Mouse (Mus musculus) limb, embryonic 15.5 days (tissue): ENCODE data around the gene Cep95. TPM values are rescaled to one million over a fixed set of nuclear protein-coding genes. Genes with fewer than 3 reads are reported as not detected.

Experiments used
- ATAC-seq: fragments of 200-750 bp; cut with Nextera tagmentation; 2 replicates; pipeline ENCODE4 v1.8.0; 2017; ENCODE audit warnings: low read depth, moderate TSS enrichment; ENCODE audit not compliant: insufficient number of reproducible peaks, low FRiP score, low TSS enrichment
- H3K27ac ChIP-seq: fragments of 300-500 bp; sonication (generic); 2 replicates; pipeline ENCODE4 v1.5.1; 2015; ENCODE audit warnings: moderate library complexity, mild to moderate bottlenecking, inconsistent platforms
- H3K27me3 ChIP-seq: fragments of 300-500 bp; sonication (generic); 2 replicates; pipeline ENCODE4 v1.6.1; 2015; ENCODE audit warnings: inconsistent platforms
- H3K36me3 ChIP-seq: fragments of 300-500 bp; sonication (generic); 2 replicates; pipeline ENCODE4 v1.6.1; 2015; ENCODE audit warnings: inconsistent platforms
- H3K4me1 ChIP-seq: fragments of 300-500 bp; sonication (generic); 2 replicates; pipeline ENCODE4 v1.6.1; 2015; ENCODE audit warnings: inconsistent platforms
- H3K4me2 ChIP-seq: fragments of 300-500 bp; sonication (generic); 2 replicates; pipeline ENCODE4 v1.6.1; 2015; ENCODE audit warnings: mild to moderate bottlenecking, inconsistent platforms
- H3K4me3 ChIP-seq: fragments of 300-500 bp; sonication (generic); 2 replicates; pipeline ENCODE4 v1.5.1; 2015; ENCODE audit warnings: mild to moderate bottlenecking, inconsistent platforms
- H3K9ac ChIP-seq: fragments of 300-500 bp; sonication (generic); 2 replicates; pipeline ENCODE4 v1.6.1; 2015; ENCODE audit warnings: inconsistent platforms
- H3K9me3 ChIP-seq: fragments of 300-500 bp; sonication (generic); 2 replicates; pipeline ENCODE4 v1.6.1; 2016; ENCODE audit warnings: inconsistent platforms
- WGBS: fragments of 180-500 bp; shearing (Covaris S2); methylation state at CpG from one replicate; pipeline ENCODE4 v1.1.7; 2015; 5-methylcytosine and 5-hydroxymethylcytosine counted together
- polyA plus RNA-seq: library from polyadenylated mRNA; unstranded; fragments of >200 nt; fragmentation: Nextera tagmentation; extraction: Ambion mirVana; gene quantifications from 2 replicates; pipeline ENCODE4 v1.2.1, GENCODE M21; 2015

Gene Cep95
- polyA plus RNA-seq, 1 experiment from 2014 or later, result 21.9 TPM

DNA sequence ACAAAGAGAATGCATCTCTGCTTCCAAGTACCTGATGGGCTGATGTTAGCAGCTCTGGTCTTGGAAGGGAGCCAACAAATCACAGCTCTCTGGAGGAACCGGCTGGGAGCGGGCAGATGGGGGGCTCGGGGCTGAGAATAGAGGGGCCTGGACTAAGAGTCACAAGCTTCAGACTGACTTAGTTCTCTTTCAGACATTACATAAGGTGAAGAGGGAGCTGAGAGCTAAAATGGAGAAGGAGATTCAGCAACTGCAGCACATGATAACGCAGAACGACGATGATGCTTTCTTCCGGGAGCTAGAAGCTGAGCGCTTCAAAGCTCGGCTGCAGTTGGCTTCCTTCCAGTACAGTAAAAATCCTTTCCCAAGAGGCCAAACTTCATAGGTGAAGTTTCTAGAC lies 29.3 kb downstream of the Cep95 start:
- Histone ChIP-seq H3K4me1 (peaks cover 19% of the 10 kb centered on the region), H3K27ac (peak overlapping the region; percentile 35; the same call in 1 of the 2 replicates), H3K4me2 (no peak overlapping the region), H3K36me3 (peaks cover 84% of the 10 kb centered on the region), H3K4me3 (no peak overlapping the region), H3K27me3 (no peaks in the 10 kb centered on the region), H3K9ac (no peak overlapping the region), H3K9me3 (no peaks in the 10 kb centered on the region)
- WGBS, result 30% methylated on average over 9 of the region's 9 CpGs
- ATAC-seq, result no peak

DNA sequence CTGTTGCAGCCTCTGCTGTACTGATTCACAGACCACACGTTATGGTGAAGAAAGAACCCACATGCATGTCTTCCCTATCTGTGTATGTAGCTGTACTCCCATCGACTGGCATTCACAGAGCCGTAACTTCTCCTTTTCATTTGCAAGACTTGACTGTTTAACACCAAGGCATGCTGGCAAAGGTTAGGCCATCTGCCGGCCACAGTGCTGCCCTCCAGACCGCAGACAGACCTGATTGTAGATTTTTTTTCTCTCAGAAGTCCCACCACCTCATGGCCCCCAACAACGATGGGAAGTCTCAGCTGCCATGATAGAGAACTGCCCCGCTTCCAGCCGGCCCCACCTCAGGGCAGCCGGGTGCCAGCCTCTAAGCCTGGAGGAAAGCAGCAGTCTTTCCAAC lies 30.5 kb downstream of the Cep95 start:
- H3K9me3 ChIP-seq, result no peaks in the 10 kb centered on the region
- H3K36me3 ChIP-seq, result peaks cover 81% of the 10 kb centered on the region
- no peak overlapping the region for H3K27ac ChIP-seq
- H3K4me2 ChIP-seq, result no peak overlapping the region
- no peaks in the 10 kb centered on the region for H3K27me3 ChIP-seq
- ATAC-seq, result no peak
- no peak overlapping the region for H3K4me3 ChIP-seq
- 87% methylated on average over 9 of the region's 9 CpGs for WGBS
- H3K4me1 ChIP-seq, result peaks cover 19% of the 10 kb centered on the region
- no peak overlapping the region for H3K9ac ChIP-seq

DNA sequence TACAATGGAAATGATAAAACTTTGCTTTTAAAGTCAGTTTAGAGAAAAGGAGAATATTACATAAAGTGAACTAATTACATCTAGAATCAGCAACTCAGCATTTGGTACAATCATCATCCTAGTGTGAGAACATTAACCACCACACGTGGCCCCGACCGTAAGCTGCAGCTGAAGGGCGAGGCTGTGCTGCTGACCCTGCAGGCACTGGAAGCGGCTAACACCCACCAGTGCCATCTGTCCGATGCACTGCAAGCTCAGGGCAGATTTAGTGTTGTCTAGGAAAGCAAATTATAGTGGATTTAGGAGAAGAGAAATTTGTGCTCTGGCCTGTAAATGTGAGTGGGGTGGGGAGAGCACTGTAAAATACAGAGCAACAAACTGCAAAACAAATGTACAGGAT lies 31.2 kb downstream of the Cep95 start:
- no peak overlapping the region for H3K4me3 ChIP-seq
- H3K36me3 ChIP-seq, result peaks cover 79% of the 10 kb centered on the region
- ATAC-seq, result no peak
- H3K27me3 ChIP-seq, result no peaks in the 10 kb centered on the region
- 65% methylated on average over 6 of the region's 6 CpGs for WGBS
- H3K9ac ChIP-seq, result no peak overlapping the region
- no peak overlapping the region for H3K4me2 ChIP-seq
- H3K9me3 ChIP-seq, result no peaks in the 10 kb centered on the region
- peaks cover 19% of the 10 kb centered on the region for H3K4me1 ChIP-seq
- H3K27ac ChIP-seq, result no peak overlapping the region

DNA sequence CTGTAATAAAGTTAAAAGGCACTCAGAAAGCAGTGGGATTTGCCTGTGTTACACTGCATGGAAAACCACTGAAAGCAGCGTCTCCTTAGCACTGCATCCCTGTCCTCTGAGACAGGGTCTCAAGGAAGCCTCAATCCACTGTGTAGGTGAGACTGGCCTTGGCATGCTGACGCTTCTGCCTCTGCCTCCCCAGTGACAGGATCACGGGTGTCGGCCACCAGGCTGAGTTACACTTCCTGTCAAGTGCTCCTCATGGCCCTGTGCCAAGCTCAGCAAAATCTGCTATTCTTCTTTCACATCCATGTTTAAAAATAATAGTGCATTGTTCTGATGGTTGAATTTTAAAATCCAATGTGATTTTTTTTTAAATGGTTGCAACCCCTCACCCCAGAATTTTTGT lies 31.9 kb downstream of the Cep95 start:
- no peaks in the 10 kb centered on the region for H3K9me3 ChIP-seq
- H3K4me2 ChIP-seq, result no peak overlapping the region
- H3K27me3 ChIP-seq, result no peaks in the 10 kb centered on the region
- H3K27ac ChIP-seq, result peak overlapping the region; percentile 22; the same call in 1 of the 2 replicates
- peaks cover 73% of the 10 kb centered on the region for H3K36me3 ChIP-seq
- no peak overlapping the region for H3K4me3 ChIP-seq
- no peak for ATAC-seq
- 44% methylated on average over 4 of the region's 4 CpGs for WGBS
- 0 out of 2 replicates have a peak overlapping the region, but pooled peaks have one; percentile 14 for H3K9ac ChIP-seq
- H3K4me1 ChIP-seq, result peaks cover 19% of the 10 kb centered on the region

DNA sequence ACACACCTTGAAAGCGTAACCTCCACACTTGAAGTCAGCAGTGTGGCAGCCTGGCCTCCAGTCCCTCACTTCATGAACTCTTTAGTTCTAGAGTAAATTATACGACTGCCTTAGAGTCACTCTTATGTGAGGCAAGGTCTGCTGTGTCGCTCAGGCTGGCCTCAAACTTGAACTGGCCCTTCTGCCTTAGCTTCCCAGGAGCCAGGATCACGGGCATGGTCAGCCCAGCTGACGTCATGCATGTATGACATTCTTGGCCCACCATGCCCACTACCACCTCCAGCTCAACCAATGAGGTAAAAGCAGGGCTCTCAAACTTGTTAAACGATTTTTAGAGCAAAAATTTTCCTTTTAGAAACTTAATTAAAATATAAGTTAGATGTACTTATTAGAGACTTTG lies 32.3 kb downstream of the Cep95 start:
- no peak for ATAC-seq
- peak overlapping the region; percentile 33; the same call in 1 of the 2 replicates for H3K27ac ChIP-seq
- no peaks in the 10 kb centered on the region for H3K9me3 ChIP-seq
- H3K9ac ChIP-seq, result no peak overlapping the region
- H3K27me3 ChIP-seq, result no peaks in the 10 kb centered on the region
- peaks cover 73% of the 10 kb centered on the region for H3K36me3 ChIP-seq
- peaks cover 19% of the 10 kb centered on the region for H3K4me1 ChIP-seq
- H3K4me3 ChIP-seq, result no peak overlapping the region
- 83% methylated on average over 6 of the region's 6 CpGs for WGBS
- no peak overlapping the region for H3K4me2 ChIP-seq

DNA sequence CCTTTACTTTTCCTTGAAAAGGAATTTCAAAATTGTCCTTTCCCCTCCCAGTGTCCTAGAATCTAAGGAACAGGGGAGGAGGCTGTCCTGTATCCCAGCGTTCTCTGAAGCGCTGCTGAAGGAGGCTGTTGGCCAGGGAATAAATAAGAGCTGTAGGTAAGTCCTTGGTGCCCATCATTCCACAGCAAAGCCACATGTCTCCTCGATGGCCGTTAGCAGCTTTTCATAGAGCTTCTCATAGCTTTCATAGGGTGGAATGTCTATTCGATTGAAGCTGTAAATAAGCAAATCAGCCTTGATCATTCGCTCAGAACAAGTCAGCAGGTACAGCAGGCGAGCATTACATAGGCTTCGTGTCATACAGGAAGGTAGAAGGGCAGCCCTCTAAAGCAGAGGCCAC lies 33.4 kb downstream of the Cep95 start:
- H3K9me3 ChIP-seq, result no peaks in the 10 kb centered on the region
- H3K27me3 ChIP-seq, result no peaks in the 10 kb centered on the region
- H3K4me3 ChIP-seq, result no peak overlapping the region
- WGBS, result 88% methylated on average over 8 of the region's 8 CpGs
- ATAC-seq, result no peak
- H3K4me2 ChIP-seq, result no peak overlapping the region
- peaks cover 19% of the 10 kb centered on the region for H3K4me1 ChIP-seq
- H3K36me3 ChIP-seq, result peaks cover 71% of the 10 kb centered on the region
- H3K27ac ChIP-seq, result no peak overlapping the region
- H3K9ac ChIP-seq, result no peak overlapping the region

DNA sequence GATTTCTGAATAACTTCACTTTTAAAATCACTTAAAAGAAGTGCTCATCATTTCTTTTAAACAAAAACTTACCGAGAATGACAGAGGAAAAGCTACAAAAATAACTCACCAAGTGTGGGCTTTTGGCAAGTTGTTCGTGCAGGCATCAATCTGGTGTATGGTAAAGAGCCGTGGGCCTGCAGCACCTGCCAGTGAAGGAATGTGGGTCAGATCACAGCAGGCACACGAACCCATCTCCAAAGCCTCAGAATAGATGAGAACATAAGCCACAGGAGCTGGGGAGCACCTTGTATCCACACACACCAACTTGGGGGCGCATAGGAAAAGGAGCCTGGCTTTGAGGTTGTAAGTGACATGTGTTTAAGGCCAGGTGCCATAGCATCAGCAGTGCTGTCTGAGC lies 33.9 kb downstream of the Cep95 start:
- H3K27me3 ChIP-seq, result no peaks in the 10 kb centered on the region
- no peak overlapping the region for H3K9ac ChIP-seq
- H3K4me2 ChIP-seq, result no peak overlapping the region
- no peak for ATAC-seq
- peaks cover 71% of the 10 kb centered on the region for H3K36me3 ChIP-seq
- H3K9me3 ChIP-seq, result no peaks in the 10 kb centered on the region
- no peak overlapping the region for H3K4me3 ChIP-seq
- peaks cover 17% of the 10 kb centered on the region for H3K4me1 ChIP-seq
- no peak overlapping the region for H3K27ac ChIP-seq
- 89% methylated on average over 5 of the region's 5 CpGs for WGBS

DNA sequence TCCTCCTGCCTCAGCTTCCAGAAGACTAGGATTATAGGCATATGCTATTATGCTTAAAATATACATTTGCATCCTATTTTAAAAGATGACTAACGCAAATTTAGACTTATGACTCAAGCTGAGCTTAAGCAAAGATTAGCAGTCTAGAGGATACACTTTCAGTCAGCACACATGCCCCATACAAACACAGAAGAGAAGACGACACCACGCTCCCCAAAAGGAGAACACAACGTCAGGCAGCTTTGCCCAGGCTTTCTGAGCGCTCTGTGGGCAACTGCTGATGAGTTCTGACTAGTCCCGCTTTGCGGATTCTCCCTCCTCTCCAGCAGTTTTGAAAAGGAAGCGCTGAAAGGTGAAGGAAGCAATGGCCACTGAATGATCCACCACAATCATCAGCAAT lies 34.7 kb downstream of the Cep95 start:
- Histone ChIP-seq H3K4me3 (no peak overlapping the region), H3K4me1 (peaks cover 10% of the 10 kb centered on the region), H3K9ac (no peak overlapping the region), H3K4me2 (no peak overlapping the region), H3K27me3 (no peaks in the 10 kb centered on the region), H3K27ac (no peak overlapping the region), H3K9me3 (no peaks in the 10 kb centered on the region), H3K36me3 (peaks cover 72% of the 10 kb centered on the region)
- ATAC-seq, result no peak
- 95% methylated on average over 8 of the region's 8 CpGs for WGBS

DNA sequence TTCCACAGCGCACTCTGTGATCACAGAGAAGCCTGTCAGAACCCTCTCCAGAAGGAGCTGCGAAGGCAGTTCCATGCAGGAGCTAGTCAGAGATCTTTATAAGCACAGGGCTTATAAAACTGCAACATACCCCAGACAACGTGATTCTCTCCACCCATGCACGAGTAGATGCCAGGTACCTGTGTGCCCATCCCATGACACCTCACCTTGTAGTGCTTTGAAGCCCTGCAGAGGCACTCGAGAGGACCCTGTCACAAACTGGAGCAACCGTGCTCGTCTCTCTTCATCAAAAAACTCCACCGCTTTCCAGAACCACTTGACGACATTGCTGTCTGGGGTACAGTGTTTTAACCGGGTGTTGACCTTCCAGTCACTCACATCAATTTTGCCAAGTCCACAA lies 35.4 kb downstream of the Cep95 start:
- Histone ChIP-seq H3K36me3 (peaks cover 74% of the 10 kb centered on the region), H3K4me1 (peaks cover 7% of the 10 kb centered on the region; the same call in 1 of the 2 replicates), H3K4me3 (no peak overlapping the region), H3K27me3 (no peaks in the 10 kb centered on the region), H3K4me2 (no peak overlapping the region), H3K27ac (no peak overlapping the region), H3K9me3 (no peaks in the 10 kb centered on the region), H3K9ac (no peak overlapping the region)
- no peak for ATAC-seq
- WGBS, result 87% methylated on average over 10 of the region's 10 CpGs

DNA sequence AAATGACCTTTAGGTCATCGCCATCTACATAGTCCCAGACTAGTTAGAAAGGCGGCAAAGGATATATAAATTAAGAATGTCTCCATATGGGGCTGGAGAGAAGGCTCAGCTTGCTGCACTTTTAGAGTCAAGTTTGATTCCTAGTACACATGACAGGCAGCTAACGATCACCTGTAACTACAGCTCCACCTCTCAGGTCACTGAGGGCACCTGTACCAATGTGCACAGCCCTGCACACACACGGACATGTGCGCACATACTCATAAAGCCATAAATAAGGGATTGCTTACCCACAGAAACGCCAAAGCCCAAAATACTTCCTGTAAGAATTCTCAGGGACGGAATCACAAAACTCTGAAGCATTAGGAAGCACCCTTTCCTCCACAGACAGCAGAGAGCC lies 39.0 kb downstream of the Cep95 start:
- Histone ChIP-seq H3K36me3 (peaks cover 74% of the 10 kb centered on the region), H3K9ac (no peak overlapping the region), H3K27me3 (no peaks in the 10 kb centered on the region), H3K4me3 (no peak overlapping the region), H3K4me1 (no peaks in the 10 kb centered on the region), H3K9me3 (no peaks in the 10 kb centered on the region), H3K4me2 (no peak overlapping the region), H3K27ac (no peak overlapping the region)
- 88% methylated on average over 7 of the region's 7 CpGs for WGBS
- ATAC-seq, result no peak

DNA sequence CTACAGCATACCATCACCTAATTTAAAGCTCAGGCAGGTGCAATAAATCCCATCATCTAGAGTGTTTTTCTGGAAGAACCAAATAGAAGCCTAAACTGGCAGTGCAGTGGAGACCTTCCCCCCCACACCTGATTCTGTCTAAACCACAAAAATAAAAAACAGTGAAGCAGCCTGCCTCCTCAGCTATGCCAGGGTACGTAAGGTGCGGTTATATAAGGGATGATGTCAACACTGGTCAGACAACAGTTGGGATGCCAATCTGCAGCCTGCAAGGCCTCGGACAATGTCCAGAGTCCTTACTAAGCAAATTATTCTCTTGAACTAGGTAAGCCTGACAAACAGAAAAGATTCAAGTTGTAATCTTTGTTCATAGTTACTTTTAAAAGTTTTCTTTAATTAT lies 53.0 kb downstream of the Cep95 start:
- Histone ChIP-seq H3K27ac (no peak overlapping the region), H3K9me3 (no peaks in the 10 kb centered on the region), H3K36me3 (peaks cover 53% of the 10 kb centered on the region), H3K9ac (no peak overlapping the region), H3K4me3 (no peak overlapping the region), H3K4me2 (no peak overlapping the region), H3K27me3 (no peaks in the 10 kb centered on the region), H3K4me1 (no peaks in the 10 kb centered on the region)
- 85% methylated on average over 3 of the region's 3 CpGs for WGBS
- no peak for ATAC-seq

DNA sequence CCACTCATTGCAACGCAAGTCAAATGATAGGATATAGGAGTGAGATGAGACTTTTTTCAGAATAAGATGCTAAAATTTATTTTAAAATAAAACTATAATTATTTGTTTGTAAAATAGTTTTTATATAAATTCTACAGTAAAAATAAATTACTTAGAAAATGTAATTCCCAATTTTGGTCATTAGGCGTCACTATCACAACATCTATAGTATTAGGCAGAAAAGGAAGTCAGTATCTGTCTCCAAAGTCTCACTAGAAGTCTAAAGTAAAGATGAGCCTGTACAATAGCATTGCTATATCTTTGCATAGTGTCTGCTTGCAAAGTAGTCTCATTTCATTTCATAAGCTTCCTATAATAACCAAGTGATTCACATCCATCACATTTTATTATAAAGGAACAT lies 62.4 kb downstream of the Cep95 start:
- no peak overlapping the region for H3K4me3 ChIP-seq
- WGBS, result 52% methylated on average over 2 of the region's 2 CpGs
- no peaks in the 10 kb centered on the region for H3K27me3 ChIP-seq
- H3K4me1 ChIP-seq, result no peaks in the 10 kb centered on the region
- no peak for ATAC-seq
- no peaks in the 10 kb centered on the region for H3K9me3 ChIP-seq
- H3K4me2 ChIP-seq, result no peak overlapping the region
- H3K9ac ChIP-seq, result no peak overlapping the region
- peaks cover 39% of the 10 kb centered on the region for H3K36me3 ChIP-seq
- H3K27ac ChIP-seq, result no peak overlapping the region
